Mouse (Mus musculus) T-helper 17 cell (primary cell): Measurements from ENCODE around the gene Olfr250.
"Not testable (repeated sequence)": the region's sequence is repeated elsewhere in the genome, so short reads cannot be mapped to it uniquely, and the experiment has no call there.

Experiments used
- in situ Hi-C, 2 experiments: fragments of 300-600 bp; cut with MboI, MseI; formaldehyde crosslinking; loops; 1 replicate in 1 of 2; 2 replicates in 1 of 2; pipeline ENCODE4 v1.15.1; 2025; ENCODE audit warnings: high pct_unique_total_duplicates in 2 of 2

The Olfr250 gene

DNA sequence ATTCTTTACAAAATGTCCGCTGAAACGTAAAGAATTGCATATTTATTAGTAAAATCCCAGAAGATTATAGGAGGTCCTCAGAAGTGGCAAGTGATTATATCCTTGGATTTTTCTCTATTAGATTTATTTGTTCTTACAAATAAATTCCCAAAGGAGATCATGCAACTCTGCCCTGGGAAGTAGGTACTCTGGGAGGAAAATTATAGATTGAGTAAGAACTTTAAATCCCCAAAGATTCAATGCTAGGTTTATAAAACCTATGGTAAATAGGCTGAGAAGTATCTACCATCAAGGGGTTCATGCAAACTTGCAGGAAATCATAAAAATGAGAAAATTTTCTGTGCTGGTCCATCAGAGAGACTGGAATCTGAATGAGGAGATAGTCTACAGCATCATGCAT, at the start of gene Olfr250:
Gene Olfr250 (plus strand): TSS at position 301 of the 400 bp plus-strand sequence.
- in situ Hi-C loops, result loop anchor here in 1 of 2 experiments (10.0 kb wide), 1 partner anchor 1938 kb away; no protein-coding TSS in a partner anchor

DNA sequence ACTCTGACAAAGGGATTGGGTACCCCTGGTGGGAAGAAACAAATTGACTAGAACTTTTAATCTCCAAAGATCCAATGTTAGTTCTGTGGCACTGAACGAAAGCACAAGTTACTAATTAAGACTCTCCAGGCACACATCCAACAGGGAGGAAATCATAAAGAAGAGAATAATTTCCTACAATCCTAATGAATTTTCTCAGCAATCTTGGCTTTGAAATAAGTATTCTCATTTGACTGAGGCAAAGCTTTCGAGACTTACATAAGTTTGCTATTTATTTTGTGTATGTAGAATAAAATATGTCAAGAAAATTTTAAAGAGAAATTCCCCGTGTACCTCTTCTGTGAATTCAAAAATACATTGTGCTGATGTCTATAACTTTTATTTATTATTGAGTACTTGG, 37.9 kb upstream of the Olfr250 start, which contains the start of gene Olfr25:
Gene Olfr25 (plus strand): TSS at position 301 of the 400 bp plus-strand sequence.
- in situ Hi-C loops, result no loop called here

DNA sequence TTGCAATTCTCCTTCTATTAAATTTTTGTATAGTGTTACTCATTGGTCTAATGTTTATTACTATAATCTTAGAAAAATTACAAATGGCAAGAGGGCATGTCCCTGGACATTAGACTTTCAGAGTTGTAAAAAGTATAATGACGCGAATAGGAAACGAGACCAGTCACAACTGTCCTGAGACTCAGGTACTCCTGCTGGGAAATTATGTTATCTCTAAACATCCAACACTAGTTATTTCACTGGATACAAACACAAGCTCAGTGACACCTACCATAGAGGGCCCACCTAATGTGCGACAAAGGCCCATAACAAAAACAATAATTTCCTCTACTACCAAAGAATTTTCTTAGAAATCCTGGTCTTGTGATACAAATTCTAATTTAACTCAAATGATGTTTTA, 18.6 kb upstream of the Olfr250 start, which contains the start of gene Olfr898:
Gene Olfr898 (plus strand): TSS at position 301 of the 400 bp plus-strand sequence.
- in situ Hi-C loops, result no loop called here

DNA sequence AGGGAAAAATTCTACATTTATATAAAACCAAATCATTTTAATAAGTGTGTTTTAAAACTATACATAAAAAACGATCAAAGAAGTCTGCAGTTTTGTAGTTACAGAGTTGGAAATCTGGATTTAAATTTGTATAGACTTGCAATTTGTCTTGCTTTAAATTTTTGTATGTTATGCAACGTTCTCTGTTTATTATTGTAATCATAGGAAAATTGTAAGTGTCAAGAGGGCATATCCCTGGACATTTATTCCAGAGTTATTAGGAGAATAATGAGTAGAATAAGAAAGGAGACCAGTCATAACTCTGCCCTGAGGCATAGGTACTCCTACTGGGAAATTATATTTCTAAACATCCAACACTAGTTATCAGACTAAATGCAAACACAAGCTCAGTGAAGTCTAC, 10.1 kb downstream of the Olfr250 start, which contains the start of gene Olfr251:
Gene Olfr251 (plus strand): TSS at position 301 of the 400 bp plus-strand sequence.
- in situ Hi-C loops, result no loop called here

DNA sequence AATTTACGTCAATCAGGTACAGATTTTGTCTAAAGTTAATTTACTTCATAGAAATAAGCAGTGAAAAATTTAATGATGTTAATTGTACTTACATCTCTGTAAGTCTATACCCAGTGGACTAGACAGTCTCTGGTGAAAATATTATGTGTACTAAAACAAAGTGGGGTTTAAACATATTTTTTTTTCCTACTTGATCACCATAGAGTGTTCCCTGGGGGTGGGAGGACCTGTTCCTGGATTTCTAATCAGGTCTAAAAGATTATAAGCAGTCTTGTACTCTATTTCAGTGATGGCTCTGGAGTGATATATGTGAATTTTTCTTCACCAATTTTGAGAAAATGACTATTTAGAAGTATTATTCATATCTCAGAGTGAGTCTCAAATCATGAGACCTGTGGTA, 34.7 kb downstream of the Olfr250 start, which contains the start of gene Olfr147:
Gene Olfr147 (plus strand): TSS at position 301 of the 400 bp plus-strand sequence.
- in situ Hi-C loops, result no loop called here

- in situ Hi-C loops, result not testable (repeated sequence)
These were observed 40.8 kb downstream of the Olfr250 start for GRCm38 (mm10) chr9:38407502-38407901.

DNA sequence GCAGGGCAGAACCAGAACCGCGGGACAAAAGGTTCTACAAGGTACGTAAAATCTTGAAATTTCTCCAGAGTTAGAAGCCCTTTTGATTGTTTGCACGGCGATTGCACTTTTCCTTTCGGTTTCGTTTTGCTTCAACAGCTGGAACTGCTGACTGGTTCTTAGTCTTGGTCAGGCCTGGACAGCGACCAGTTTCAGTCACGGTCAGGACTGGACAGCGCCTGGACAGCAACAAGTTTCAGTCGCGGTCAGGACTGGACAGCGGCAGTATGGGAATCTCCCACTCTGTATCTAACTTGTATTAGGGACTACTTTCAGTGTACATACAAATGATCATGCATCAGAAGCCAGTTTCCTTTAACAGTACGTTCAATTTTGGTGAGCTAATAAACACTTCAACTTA, 46.8 kb downstream of the Olfr250 start:
- in situ Hi-C loops, result not testable (repeated sequence)
